Mouse (Mus musculus): ENCODE measurements around the gene 1700008O03Rik. TPM values are rescaled to one million over a fixed set of nuclear protein-coding genes. Genes with fewer than 3 reads are reported as not detected.

The 1700008O03Rik gene
- not detected for polyA plus RNA-seq (2017; shearing (Covaris generic))

GRCm38 (mm10) chr7:44385720-44386119, at the start of gene 1700008O03Rik:
Gene 1700008O03Rik (minus strand): TSS chr7:44385820.

GRCm38 (mm10) chr7:44428968-44429521, 43.4 kb upstream of the 1700008O03Rik start, which contains the start of gene Lrrc4b:
Gene Lrrc4b (plus strand): TSS chr7:44429018.

GRCm38 (mm10) chr7:44383980-44384715, 1.5 kb downstream of the 1700008O03Rik start, which contains the start of gene Syt3:
Gene Syt3 (plus strand): TSS chr7:44384102.

Other genes starting within 250 kb of the 1700008O03Rik start
- gene Klk1b16, start 249.1 kb downstream of the 1700008O03Rik start, polyA plus RNA-seq (2017; shearing (Covaris generic)), result not detected
- gene Klk1b24, start 197.6 kb downstream of the 1700008O03Rik start, polyA plus RNA-seq (2017; shearing (Covaris generic)), result not detected
- gene Klk1b3, start 187.6 kb downstream of the 1700008O03Rik start, polyA plus RNA-seq (2017; shearing (Covaris generic)), result not detected
- not detected for gene Klk1b4, start 178.4 kb downstream of the 1700008O03Rik start, polyA plus RNA-seq (2017; shearing (Covaris generic))
- gene Klk1b5, start 169.9 kb downstream of the 1700008O03Rik start, polyA plus RNA-seq (2017; shearing (Covaris generic)), result not detected
- under 1 TPM in 1 of 2 experiments, not detected in 1; 0.60 TPM for gene Klk1, start 160.5 kb downstream of the 1700008O03Rik start, polyA plus RNA-seq (2017; shearing (Covaris generic))
- not detected for gene Gm36864, start 149.6 kb downstream of the 1700008O03Rik start, polyA plus RNA-seq (2017; shearing (Covaris generic))
- 1 to 10 TPM; 1.1 to 2.5 TPM for gene 1700028J19Rik, start 139.1 kb downstream of the 1700008O03Rik start, polyA plus RNA-seq (2017; shearing (Covaris generic))
- gene 2410002F23Rik, start 139.1 kb downstream of the 1700008O03Rik start, polyA plus RNA-seq (2017; shearing (Covaris generic)), result 100 to 1,000 TPM in 1 of 2 experiments, 10 to 100 TPM in 1; 86.7 to 118 TPM
- gene Acp4, start 128.4 kb downstream of the 1700008O03Rik start, polyA plus RNA-seq (2017; shearing (Covaris generic)), result not detected
- not detected for gene Gm15517, start 124.4 kb downstream of the 1700008O03Rik start, polyA plus RNA-seq (2017; shearing (Covaris generic))
- gene Clec11a, start 78.9 kb downstream of the 1700008O03Rik start, polyA plus RNA-seq (2017; shearing (Covaris generic)), result under 1 TPM; 0.14 to 0.81 TPM
- under 1 TPM; 0.02 to 0.10 TPM for gene Shank1, start 75.6 kb downstream of the 1700008O03Rik start, polyA plus RNA-seq (2017; shearing (Covaris generic))
- gene Syt3, start 1.7 kb downstream of the 1700008O03Rik start, polyA plus RNA-seq (2017; shearing (Covaris generic)), result not detected
- gene Lrrc4b, start 43.2 kb upstream of the 1700008O03Rik start, polyA plus RNA-seq (2017; shearing (Covaris generic)), result under 1 TPM in 1 of 2 experiments, not detected in 1; 0.14 TPM
- not detected for gene Aspdh, start 79.6 kb upstream of the 1700008O03Rik start, polyA plus RNA-seq (2017; shearing (Covaris generic))
- gene Josd2, start 82.2 kb upstream of the 1700008O03Rik start, polyA plus RNA-seq (2017; shearing (Covaris generic)), result 10 to 100 TPM; 52.4 to 75.0 TPM
- gene Emc10, start 110.7 kb upstream of the 1700008O03Rik start, polyA plus RNA-seq (2017; shearing (Covaris generic)), result 100 to 1,000 TPM; 160 to 164 TPM
- gene Fam71e1, start 110.8 kb upstream of the 1700008O03Rik start, polyA plus RNA-seq (2017; shearing (Covaris generic)), result 1 to 10 TPM in 1 of 2 experiments, under 1 TPM in 1; 0.81 to 4.8 TPM
- not detected for gene Mybpc2, start 138.8 kb upstream of the 1700008O03Rik start, polyA plus RNA-seq (2017; shearing (Covaris generic))
- gene Spib, start 146.3 kb upstream of the 1700008O03Rik start, polyA plus RNA-seq (2017; shearing (Covaris generic)), result 1 to 10 TPM; 2.1 to 2.8 TPM
- 10 to 100 TPM; 26.5 to 42.4 TPM for gene Pold1, start 163.0 kb upstream of the 1700008O03Rik start, polyA plus RNA-seq (2017; shearing (Covaris generic))
- 100 to 1,000 TPM; 130 to 142 TPM for gene Nr1h2, start 168.1 kb upstream of the 1700008O03Rik start, polyA plus RNA-seq (2017; shearing (Covaris generic))
- gene Napsa, start 186.6 kb upstream of the 1700008O03Rik start, polyA plus RNA-seq (2017; shearing (Covaris generic)), result 1 to 10 TPM; 3.1 to 6.6 TPM
- gene Kcnc3, start 204.8 kb upstream of the 1700008O03Rik start, polyA plus RNA-seq (2017; shearing (Covaris generic)), result under 1 TPM; 0.07 to 0.10 TPM

Data from activated CD4-positive, CD25-positive, alpha-beta regulatory T cell (primary cell).